Mouse (Mus musculus) midbrain, postnatal 0 days (tissue): ENCODE measurements at regions not wholly inside any gene's neighbourhood (a gene's known extent, or its start where the extent isn't known, plus 50 kb on each side); places are given as distances from the start of the nearest gene placed in this dataset.

Experiments used
- ATAC-seq: fragments of 200-750 bp; cut with Nextera tagmentation; 2 replicates; pipeline ENCODE4 v1.8.0; 2017; ENCODE audit warnings: moderate number of reproducible peaks, mild to moderate bottlenecking, moderate TSS enrichment, moderate library complexity; ENCODE audit not compliant: low FRiP score
- DNase-seq: peaks from one replicate; pipeline ENCODE4 v3.0.0-alpha.2; 2015; ENCODE audit warnings: low spot score
- H3K27ac ChIP-seq: fragments of 300-500 bp; sonication (generic); 2 replicates; pipeline ENCODE4 v1.5.1; 2014; ENCODE audit warnings: low read depth, mild to moderate bottlenecking, low read length, mixed read lengths
- H3K27me3 ChIP-seq: fragments of 300-500 bp; sonication (generic); 2 replicates; pipeline ENCODE4 v1.6.1; 2014; ENCODE audit warnings: low read length, control low read depth, mixed read lengths; ENCODE audit not compliant: insufficient read depth
- H3K36me3 ChIP-seq: fragments of 300-500 bp; sonication (generic); 2 replicates; pipeline ENCODE4 v1.6.1; 2014; ENCODE audit warnings: low read length, control low read depth, mixed read lengths; ENCODE audit not compliant: insufficient read depth
- H3K4me1 ChIP-seq: fragments of 300-500 bp; sonication (generic); 2 replicates; pipeline ENCODE4 v1.6.1; 2014; ENCODE audit warnings: mild to moderate bottlenecking, control low read depth, antibody characterized with exemption, low read length, mixed read lengths; ENCODE audit not compliant: insufficient read depth
- H3K4me2 ChIP-seq: fragments of 300-500 bp; sonication (generic); 2 replicates; pipeline ENCODE4 v1.6.1; 2014; ENCODE audit warnings: low read depth, mild to moderate bottlenecking, low read length, mixed read lengths; ENCODE audit not compliant: poor library complexity, severe bottlenecking
- H3K4me3 ChIP-seq: fragments of 300-500 bp; sonication (generic); 2 replicates; pipeline ENCODE4 v1.5.1; 2014; ENCODE audit warnings: low read depth, mild to moderate bottlenecking, low read length, moderate library complexity
- H3K9ac ChIP-seq: fragments of 300-500 bp; sonication (generic); replicated peaks from 2 replicates; pipeline ENCODE4 v1.6.1; 2014; ENCODE audit warnings: mild to moderate bottlenecking, low read length, moderate library complexity, mixed read lengths; ENCODE audit not compliant: poor library complexity, severe bottlenecking
- H3K9me3 ChIP-seq: fragments of 300-500 bp; sonication (generic); 2 replicates; pipeline ENCODE4 v1.6.1; 2016; ENCODE audit warnings: low read length, control low read depth
- CTCF ChIP-seq: IDR thresholded peaks from 2 replicates; pipeline ENCODE4 v1.5.1; 2016; ENCODE audit warnings: antibody characterized with exemption, mild to moderate bottlenecking
- WGBS: fragments of 180-500 bp; shearing (Covaris S2); extraction: QIAGEN DNeasy Blood & Tissue Kit; methylation state at CpG from one replicate; pipeline ENCODE4 v1.1.7; 2014; 5-methylcytosine and 5-hydroxymethylcytosine counted together

DNA sequence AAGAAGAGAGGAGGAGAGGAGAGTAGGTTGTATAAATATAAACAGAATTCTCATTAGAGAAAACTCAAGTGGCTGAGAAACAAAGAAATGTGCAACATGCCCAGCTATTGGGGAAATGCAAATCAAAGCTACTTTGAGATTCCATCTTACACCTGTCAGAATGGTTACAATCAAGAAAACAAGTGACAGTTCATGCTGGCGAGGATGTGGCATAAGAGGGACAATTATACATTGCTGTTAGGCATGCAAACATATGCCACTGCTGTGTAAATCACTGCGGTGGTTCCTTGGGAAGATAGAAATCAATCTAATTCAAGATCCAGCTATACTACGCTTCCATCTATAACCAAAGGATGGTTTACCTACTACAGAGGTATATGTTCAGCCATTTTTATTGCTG, 300.4 kb upstream of the Kynu start:
- Histone ChIP-seq H3K4me1 (no peaks in the 10 kb centered on the region), H3K27ac (no peak overlapping the region), H3K9ac (no peak overlapping the region), H3K4me3 (no peak overlapping the region), H3K27me3 (no peaks in the 10 kb centered on the region), H3K9me3 (no peaks in the 10 kb centered on the region), H3K4me2 (no peak overlapping the region), H3K36me3 (no peaks in the 10 kb centered on the region)
- 78% methylated on average over 3 of the region's 3 CpGs for WGBS
- TF ChIP-seq CTCF: no peak
- ATAC-seq: no peak
- no peak for DNase-seq

DNA sequence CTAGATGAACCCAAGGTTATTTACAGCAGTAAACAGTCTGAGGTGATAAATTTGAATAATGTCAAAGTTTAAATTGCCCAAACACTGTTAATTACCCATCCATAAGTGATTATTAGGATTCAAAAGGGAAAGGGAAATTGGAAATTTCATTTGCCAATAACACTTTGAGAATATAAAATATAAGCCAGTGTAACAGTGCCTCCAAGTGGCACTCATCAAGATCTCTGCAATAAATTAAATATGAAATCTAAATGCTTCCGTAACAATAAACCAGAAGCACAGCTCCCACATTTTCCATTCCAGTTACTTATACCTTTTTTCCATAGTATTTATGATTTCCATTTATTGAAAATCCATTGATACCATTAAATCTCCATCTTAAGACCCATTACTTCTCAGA, 284.3 kb upstream of the Kynu start:
- Histone ChIP-seq H3K27me3 (no peaks in the 10 kb centered on the region), H3K9ac (no peak overlapping the region), H3K4me2 (no peak overlapping the region), H3K4me3 (no peak overlapping the region), H3K4me1 (no peaks in the 10 kb centered on the region), H3K9me3 (no peaks in the 10 kb centered on the region), H3K36me3 (no peaks in the 10 kb centered on the region), H3K27ac (no peak overlapping the region)
- 70% methylated on average over 1 of the region's 1 CpGs for WGBS
- peak; percentile 52 for DNase-seq
- TF ChIP-seq CTCF: peak; percentile 61
- ATAC-seq: no peak

DNA sequence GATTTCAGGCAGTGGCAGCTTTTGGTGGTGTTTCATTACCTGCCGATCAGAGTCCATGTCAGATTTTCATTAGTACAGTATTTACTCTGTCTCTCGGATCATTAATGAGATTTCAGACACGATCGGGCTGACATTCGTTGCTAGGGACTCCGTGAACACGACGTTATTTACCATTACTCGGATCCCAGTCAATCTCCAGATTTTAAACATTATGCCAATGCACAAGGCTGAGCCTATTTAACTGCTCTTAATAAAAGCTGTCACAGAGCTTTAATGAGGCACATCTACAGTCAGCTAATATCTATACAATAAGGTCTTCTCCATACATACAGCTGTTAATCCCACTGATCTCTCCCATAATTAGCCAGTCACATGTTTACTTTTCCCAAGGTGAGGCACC, 283.0 kb upstream of the Kynu start:
- WGBS: 53% methylated on average over 9 of the region's 9 CpGs
- H3K9me3 ChIP-seq: no peaks in the 10 kb centered on the region
- no peak overlapping the region for H3K4me3 ChIP-seq
- H3K9ac ChIP-seq: no peak overlapping the region
- no peaks in the 10 kb centered on the region for H3K4me1 ChIP-seq
- no peaks in the 10 kb centered on the region for H3K27me3 ChIP-seq
- ATAC-seq: no peak
- no peak overlapping the region for H3K4me2 ChIP-seq
- TF ChIP-seq CTCF: no peak
- no peak overlapping the region for H3K27ac ChIP-seq
- DNase-seq: peak; percentile 2
- no peaks in the 10 kb centered on the region for H3K36me3 ChIP-seq

DNA sequence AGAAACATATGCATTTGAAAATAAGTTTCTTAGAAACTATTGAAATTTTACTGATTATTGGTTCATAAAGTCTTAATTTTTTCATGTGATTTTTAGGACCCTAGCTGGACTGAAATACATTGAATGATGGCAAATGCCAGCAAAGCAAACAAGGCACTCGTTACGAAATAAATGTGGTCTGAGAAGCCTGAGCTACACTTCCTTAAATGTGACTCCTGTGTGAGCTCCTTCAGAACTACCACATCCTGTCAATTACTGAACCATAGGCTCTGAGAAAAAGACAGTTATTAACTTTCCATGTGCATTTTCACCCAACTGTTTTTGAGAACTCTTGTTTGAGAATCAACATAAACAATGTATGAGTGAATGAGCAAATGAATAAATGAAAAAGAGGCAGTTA, 281.1 kb upstream of the Kynu start:
- no peak overlapping the region for H3K27ac ChIP-seq
- H3K4me2 ChIP-seq: no peak overlapping the region
- H3K36me3 ChIP-seq: no peaks in the 10 kb centered on the region
- no peaks in the 10 kb centered on the region for H3K9me3 ChIP-seq
- TF ChIP-seq CTCF: no peak
- WGBS: 88% methylated on average over 2 of the region's 2 CpGs
- no peak overlapping the region for H3K4me3 ChIP-seq
- DNase-seq: no peak
- H3K4me1 ChIP-seq: no peaks in the 10 kb centered on the region
- H3K9ac ChIP-seq: no peak overlapping the region
- H3K27me3 ChIP-seq: no peaks in the 10 kb centered on the region
- no peak for ATAC-seq

DNA sequence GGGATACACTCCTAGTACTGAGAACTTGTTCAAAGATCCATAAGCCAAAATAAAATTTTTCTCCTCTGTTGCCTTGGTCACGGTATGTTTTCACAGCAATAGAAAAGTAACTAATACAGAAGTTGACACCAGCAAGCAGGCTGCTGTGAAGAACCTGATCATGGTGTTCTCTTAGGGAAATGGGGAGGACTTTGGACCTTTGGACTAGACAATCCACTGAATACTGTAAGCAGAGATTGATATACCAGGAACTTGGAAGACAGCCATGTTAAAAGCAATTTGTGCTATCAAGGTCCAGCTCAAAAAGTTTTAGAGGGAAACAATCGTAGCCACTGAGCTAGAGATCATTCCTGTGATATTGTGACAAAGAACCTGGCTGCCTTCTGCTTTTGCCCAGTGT, 259.3 kb upstream of the Kynu start:
- DNase-seq (no peak), ATAC-seq (no peak)
- no peak overlapping the region for H3K9ac ChIP-seq
- H3K27ac ChIP-seq: no peak overlapping the region
- no peak for TF ChIP-seq CTCF
- no peaks in the 10 kb centered on the region for H3K4me1 ChIP-seq
- H3K9me3 ChIP-seq: no peaks in the 10 kb centered on the region
- no peak overlapping the region for H3K4me3 ChIP-seq
- H3K36me3 ChIP-seq: no peaks in the 10 kb centered on the region
- H3K27me3 ChIP-seq: no peaks in the 10 kb centered on the region
- 92% methylated on average over 2 of the region's 2 CpGs for WGBS
- no peak overlapping the region for H3K4me2 ChIP-seq

DNA sequence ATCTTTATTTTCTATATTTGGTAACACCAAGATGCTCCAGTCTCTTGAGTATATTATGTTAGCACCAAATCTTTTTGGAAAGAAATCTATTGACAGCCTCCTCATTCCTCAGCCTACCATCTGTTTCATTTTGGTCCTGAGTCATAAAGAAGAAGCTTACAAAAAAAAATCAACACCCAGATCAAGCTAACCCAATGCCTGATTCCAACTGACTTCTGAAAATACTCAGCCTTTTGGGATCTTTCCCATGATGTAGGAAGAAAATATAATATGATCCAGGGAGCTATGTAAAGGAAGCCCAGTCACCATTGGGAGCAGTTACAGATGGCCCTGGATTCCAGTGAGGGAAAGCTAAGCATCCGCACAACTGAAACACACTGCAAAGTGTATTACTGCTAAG, 231.3 kb upstream of the Kynu start:
- Histone ChIP-seq H3K9ac (no peak overlapping the region), H3K4me2 (no peak overlapping the region), H3K4me1 (no peaks in the 10 kb centered on the region), H3K4me3 (no peak overlapping the region), H3K27me3 (no peaks in the 10 kb centered on the region), H3K9me3 (no peaks in the 10 kb centered on the region), H3K36me3 (no peaks in the 10 kb centered on the region), H3K27ac (no peak overlapping the region)
- DNase-seq (no peak), ATAC-seq (no peak)
- TF ChIP-seq CTCF: no peak
- 96% methylated on average over 1 of the region's 1 CpGs for WGBS

DNA sequence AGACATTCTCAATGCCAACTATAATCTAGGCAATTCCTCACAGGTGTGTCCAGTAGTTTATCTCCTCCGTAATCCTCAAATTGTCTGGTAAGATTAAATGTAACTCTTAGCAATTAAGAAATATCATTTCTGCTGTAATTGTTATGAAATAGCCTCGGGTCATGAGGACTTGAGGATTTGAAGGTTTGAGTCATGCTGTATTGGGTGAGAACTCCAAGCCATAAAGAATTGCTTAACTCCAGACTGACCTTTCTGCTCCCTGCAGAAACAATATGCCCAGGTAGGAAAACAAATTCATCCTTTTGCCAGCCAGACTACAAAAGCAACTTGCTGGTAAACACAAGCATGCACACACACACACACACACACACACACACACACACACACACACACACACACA, 190.8 kb upstream of the Kynu start:
- DNase-seq: no peak
- H3K4me1 ChIP-seq: no peaks in the 10 kb centered on the region
- no peaks in the 10 kb centered on the region for H3K9me3 ChIP-seq
- H3K4me2 ChIP-seq: no peak overlapping the region
- no peaks in the 10 kb centered on the region for H3K27me3 ChIP-seq
- no peaks in the 10 kb centered on the region for H3K36me3 ChIP-seq
- H3K9ac ChIP-seq: no peak overlapping the region
- ATAC-seq: no peak
- no peak overlapping the region for H3K4me3 ChIP-seq
- 79% methylated on average over 2 of the region's 2 CpGs for WGBS
- no peak overlapping the region for H3K27ac ChIP-seq
- TF ChIP-seq CTCF: no peak
